Mouse (Mus musculus) gastrocnemius, adult 2 months (tissue): Measurements from ENCODE around the gene A430078G23Rik. TPM values are rescaled to one million over a fixed set of nuclear protein-coding genes. Genes with fewer than 3 reads are reported as not detected.
"Not testable (repeated sequence)": the region's sequence is repeated elsewhere in the genome, so short reads cannot be mapped to it uniquely, and the experiment has no call there.

ENCODE experiments used
- DNase-seq: peaks from one replicate; pipeline ENCODE4 v3.0.0; 2022
- H3K27ac ChIP-seq: fragments of 200-600 bp; 2 replicates; pipeline ENCODE4 v1.8.1; 2022; ENCODE audit warnings: mild to moderate bottlenecking
- H3K4me3 ChIP-seq: fragments of 200-600 bp; 2 replicates; pipeline ENCODE4 v1.8.1; 2022; ENCODE audit warnings: mild to moderate bottlenecking, moderate library complexity
- CTCF ChIP-seq: fragments of 200-600 bp; IDR thresholded peaks from 2 replicates; pipeline ENCODE4 v1.8.1; 2022; ENCODE audit warnings: antibody characterized with exemption, mild to moderate bottlenecking, moderate library complexity
- intact Hi-C: fragments of 180-260 bp; cut with DNase I; formaldehyde crosslinking; loops from one replicate; pipeline ENCODE4 v1.15.1; 2025
- total RNA-seq, 2 experiments: library from RNA; stranded (reverse); gene quantifications; 2 replicates each; pipeline ENCODE4 v1.2.3; 2021

The A430078G23Rik gene
- total RNA-seq, 2 experiments from 2014 or later: not detected

DNA sequence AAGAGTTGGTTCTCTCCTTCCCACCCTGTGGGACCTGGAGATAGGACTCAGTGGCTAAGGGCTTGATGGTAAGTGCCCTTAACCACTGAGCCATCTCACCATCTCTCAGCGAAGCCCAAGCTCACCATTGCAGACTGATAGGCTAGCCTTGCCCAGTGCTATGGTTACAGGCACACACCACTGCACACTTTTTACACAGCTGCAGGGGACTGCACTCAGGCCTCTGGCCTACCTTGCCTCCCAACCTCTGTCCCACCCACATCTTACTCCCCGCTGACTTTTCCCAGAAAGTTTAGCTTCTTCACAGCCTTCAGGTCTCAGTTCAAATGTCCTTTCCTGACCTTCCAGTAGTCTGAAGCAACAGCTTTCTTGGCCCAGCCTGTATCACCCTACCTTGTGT lies 21.5 kb upstream of the A430078G23Rik start:
- no peak for DNase-seq
- intact Hi-C loops: no loop called here
- no peak overlapping the region for H3K4me3 ChIP-seq
- no peak for TF ChIP-seq CTCF
- no peak overlapping the region for H3K27ac ChIP-seq

DNA sequence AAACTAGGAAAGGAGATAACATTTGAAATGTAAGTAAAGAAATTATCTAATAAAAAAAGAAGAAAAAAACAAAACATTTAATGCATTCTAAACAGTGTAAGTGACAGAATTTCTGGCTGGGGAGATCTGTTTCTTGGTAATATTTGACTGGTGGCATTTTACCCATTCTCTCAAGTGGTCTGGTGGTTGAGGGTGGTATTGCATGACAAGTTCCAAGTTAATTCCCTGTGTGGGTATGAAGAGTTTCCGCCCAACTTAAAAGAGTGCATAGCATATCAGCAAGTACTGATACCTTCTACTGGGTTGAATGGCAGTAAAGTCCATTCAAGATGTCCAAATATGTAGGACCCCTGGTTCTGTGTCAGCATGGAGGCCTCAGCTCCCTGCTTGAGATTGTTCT lies 17.3 kb upstream of the A430078G23Rik start:
- intact Hi-C loops: no loop called here
- TF ChIP-seq CTCF: peak; percentile 10; the same call in 1 of the 2 replicates
- no peak overlapping the region for H3K4me3 ChIP-seq
- no peak overlapping the region for H3K27ac ChIP-seq
- DNase-seq: no peak

DNA sequence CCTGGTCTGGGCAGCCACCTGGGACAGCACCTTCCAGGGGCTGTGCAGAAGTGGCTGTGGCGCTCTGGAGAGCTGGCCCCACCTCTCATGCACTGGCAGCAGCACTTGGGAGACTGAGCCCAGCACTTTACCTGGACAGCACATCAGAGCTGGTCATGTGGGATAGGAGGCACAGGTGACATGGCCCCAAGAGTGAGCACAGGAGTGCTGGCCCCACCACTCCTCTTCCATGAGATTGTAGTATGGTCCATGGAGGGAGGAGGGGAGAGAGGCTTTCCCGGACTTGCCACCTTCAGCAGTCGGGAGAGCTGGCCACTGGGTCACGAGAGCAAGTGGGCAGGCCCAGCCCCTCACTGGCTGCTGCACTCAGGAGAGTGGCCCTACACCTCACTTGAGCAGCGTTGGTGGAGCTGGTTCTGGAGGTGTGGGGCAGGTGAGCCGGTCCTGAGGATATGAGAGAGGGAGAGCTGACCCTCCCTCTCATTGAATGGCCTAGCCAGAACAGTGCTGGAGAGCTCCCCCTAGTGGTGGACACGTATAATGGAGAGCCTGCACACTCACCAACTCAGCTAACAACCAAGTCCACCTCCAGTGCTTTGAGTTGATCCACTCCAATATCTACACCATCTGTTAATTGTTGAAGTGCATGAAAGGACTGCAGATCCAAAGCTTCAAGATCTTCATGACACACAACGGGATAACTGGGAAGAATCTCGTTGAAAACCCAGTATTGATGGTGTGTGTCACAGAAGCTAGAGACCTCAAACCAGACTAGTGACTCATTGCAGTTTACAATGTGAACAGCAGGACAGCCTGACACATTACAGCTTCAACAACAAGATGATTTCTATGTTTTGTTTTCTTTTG lies 16.3 kb upstream of the A430078G23Rik start:
- peak; percentile 50 for DNase-seq
- Histone ChIP-seq H3K27ac (no peak overlapping the region), H3K4me3 (no peak overlapping the region)
- TF ChIP-seq CTCF: peak; percentile 88
- intact Hi-C loops: no loop called here

DNA sequence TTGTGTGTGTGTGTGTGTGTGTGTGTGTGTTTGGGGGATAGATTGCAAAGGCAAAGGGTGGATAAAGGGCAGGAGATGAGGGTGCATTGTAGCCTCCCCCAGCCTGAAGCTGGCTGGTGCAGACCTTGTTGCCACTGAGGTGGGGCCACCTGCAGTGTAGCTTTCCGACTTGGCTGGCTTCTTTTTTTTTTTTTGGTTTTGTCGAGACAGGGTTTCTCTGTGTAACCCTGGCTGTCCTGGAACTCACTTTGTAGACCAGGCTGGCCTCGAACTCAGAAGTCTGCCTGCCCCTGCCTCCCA lies 15.7 kb upstream of the A430078G23Rik start:
- H3K27ac ChIP-seq, DNase-seq, H3K4me3 ChIP-seq, intact Hi-C loops: not testable (repeated sequence)

DNA sequence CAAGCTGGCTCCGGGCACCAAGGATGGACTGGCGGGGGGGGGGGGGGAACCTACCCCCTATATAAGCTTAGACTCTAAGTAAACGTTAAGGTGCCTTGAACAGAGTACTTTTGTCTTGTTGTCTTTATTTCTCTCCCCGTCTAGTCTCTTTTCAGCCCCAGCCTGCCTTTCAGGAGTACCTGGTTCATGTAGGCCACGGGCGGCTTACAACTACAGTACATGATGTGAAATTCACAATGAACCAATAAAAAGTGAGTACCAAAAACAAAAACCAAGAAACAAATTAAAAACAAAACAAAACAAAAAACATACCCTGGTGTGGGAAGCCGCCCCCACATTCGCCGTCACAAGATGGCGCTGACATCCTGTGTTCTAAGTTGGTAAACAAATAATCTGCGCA lies 15.2 kb upstream of the A430078G23Rik start:
- Histone ChIP-seq H3K4me3 (no peak overlapping the region), H3K27ac (no peak overlapping the region)
- TF ChIP-seq CTCF: no peak
- intact Hi-C loops: no loop called here
- no peak for DNase-seq

DNA sequence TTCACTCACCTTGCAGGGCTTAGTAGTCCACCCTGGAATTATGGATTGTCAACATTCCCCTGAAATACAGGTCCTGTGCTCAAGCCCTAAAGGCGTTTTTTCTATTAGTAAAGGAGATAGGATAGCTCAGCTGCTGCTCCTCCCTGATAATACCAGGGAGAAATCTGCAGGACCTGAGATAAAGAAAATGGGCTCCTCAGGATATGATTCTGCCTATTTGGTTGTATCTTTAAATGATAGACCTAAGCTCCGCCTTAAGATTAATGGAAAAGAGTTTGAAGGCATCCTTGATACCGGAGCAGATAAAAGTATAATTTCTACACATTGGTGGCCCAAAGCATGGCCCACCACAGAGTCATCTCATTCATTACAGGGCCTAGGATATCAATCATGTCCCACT lies 12.5 kb upstream of the A430078G23Rik start:
- DNase-seq, H3K4me3 ChIP-seq, intact Hi-C loops, H3K27ac ChIP-seq: not testable (repeated sequence)

DNA sequence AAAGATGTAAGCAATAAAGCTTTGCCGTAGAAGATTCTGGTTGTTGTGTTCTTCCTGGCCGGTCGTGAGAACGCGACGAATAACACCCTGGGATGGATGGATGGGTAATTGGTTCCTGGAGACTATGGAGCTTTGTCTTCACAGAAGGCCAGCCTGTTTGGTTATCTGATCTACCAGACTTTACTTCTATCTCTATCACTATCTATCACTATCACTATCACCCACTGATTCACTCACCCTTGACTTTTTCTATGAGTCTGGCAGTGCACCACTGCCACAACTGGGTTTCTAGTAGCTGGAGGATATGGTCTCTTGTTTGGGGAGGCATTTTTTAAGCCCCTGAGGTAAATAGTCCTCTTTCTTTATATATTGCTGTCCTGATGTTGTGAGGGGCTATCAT lies 7.9 kb upstream of the A430078G23Rik start:
- Histone ChIP-seq H3K27ac (no peak overlapping the region), H3K4me3 (no peak overlapping the region)
- intact Hi-C loops: no loop called here
- DNase-seq: no peak
- TF ChIP-seq CTCF: no peak

DNA sequence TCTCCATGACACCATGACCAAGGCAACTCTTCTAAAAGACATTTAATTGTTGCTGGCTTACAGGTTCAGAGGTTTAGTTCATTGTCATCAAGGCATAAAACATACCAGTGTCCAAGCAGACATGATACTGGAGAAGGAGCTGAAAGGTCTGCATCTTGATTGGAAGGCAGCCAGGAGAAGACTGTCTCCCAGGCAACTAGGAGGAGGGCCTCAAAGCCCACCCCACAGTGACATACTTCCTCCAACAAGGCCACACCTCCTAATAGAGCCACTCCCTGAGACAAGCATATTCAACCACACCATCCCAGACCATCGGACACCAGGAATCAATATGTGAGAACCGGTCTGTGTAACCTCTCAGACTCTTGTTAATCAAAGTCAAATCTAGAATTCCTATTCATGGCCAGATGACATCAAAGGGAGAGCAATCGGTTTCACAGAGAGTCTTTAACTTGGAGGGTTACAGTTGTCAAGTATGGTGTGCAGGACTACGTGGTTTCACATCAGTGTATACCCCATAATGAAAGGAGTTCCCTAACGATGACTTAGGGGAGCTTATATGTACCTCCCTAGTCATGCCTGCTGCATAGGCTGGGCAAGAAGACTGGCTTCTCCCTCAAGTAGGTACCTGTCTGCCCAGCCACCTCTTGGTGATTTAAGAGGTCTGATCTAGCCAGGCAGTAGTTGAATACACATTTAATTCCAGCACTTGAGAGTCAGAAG lies 6.4 kb upstream of the A430078G23Rik start:
- no peak for TF ChIP-seq CTCF
- no peak overlapping the region for H3K4me3 ChIP-seq
- intact Hi-C loops: no loop called here
- no peak overlapping the region for H3K27ac ChIP-seq
- no peak for DNase-seq

DNA sequence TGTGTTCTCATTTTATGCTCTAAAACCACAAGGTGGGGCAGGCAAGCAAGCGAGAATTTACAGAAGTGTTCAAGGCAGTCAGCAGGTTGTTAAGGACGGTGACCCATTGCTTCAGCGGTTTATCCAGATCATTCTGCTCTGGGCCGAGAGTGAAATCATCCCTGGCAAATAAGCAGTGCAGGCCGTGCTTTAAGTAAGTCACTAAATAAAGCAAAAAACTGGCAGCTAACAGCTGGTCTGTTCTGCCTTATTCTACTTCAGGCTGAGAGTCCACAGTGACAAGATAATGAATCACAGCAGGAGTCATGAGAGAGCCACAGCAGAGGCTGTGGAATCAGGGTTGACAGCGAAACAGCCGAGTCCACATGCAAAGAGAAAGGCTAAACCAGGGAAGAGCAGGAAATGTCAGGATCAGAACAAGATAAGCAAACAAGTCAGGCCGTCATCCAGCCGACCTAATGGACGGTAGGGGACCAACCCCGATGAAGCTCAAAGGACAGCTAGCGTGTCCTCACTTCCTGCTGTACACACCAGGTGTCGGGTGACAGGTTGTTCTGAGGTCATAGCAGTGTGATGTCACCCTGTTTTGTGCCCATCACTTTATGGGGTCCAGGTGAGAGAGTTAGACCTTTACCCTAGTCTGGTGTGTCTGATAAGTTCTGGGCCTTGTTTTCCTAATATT lies 4.9 kb upstream of the A430078G23Rik start:
- no peak for DNase-seq
- H3K27ac ChIP-seq: peak overlapping the region; percentile 70
- intact Hi-C loops: no loop called here

DNA sequence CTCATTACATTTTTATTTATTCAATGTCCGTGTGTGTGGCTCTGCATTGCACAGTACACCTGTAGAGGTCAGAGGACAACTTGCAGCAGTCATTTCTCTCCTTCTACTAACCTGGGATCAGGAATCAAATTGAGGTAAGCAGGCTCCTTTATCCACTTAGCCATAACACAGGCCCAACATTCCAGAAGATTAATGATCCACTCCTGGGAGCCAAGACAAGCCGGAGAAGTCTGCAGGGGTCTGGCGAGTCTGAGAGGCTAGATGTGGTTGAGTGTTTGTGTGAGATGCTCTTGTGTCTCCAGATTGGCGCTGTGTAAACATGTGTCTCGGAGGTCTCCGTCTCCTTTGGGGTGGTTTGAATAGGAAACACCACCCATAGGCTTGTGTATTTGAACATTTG lies 2.5 kb upstream of the A430078G23Rik start:
- DNase-seq: no peak
- intact Hi-C loops: loop anchor here (10.0 kb wide), 1 partner anchor 324 kb away; the partner anchor contains the start of genes Fcor and Trappc5
- TF ChIP-seq CTCF: no peak

More for the DNA sequence above, 4.9 kb upstream of the A430078G23Rik start:
- no peak overlapping the region for H3K4me3 ChIP-seq
- no peak for TF ChIP-seq CTCF

DNA sequence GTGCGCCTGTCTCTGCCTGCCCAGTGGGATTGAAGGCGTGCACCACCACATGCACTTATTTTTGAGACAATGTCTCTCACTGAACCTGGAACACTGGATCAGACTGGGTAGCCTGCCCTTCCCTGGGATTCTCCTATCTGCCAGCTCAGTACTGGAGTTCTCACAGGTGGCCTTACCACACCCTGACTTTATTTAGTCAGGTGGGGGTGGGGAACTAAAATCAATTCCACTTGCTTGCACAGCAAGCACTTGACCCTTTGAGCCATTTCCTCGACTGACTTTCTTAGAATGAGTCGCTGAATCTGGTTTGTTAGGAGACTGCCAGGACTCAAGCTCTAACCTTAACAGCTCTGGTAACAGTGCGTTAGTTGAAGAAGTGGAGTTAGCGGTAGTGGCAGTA lies 500 bp upstream of the A430078G23Rik start:
- Histone ChIP-seq H3K27ac (no peak overlapping the region), H3K4me3 (no peak overlapping the region)
- intact Hi-C loops: loop anchor here (10.0 kb wide), 1 partner anchor 322 kb away; the partner anchor contains the start of genes Fcor and Trappc5
- no peak for TF ChIP-seq CTCF
- no peak for DNase-seq

More for the DNA sequence above, 2.5 kb upstream of the A430078G23Rik start:
- Histone ChIP-seq H3K27ac (no peak overlapping the region), H3K4me3 (no peak overlapping the region)

DNA sequence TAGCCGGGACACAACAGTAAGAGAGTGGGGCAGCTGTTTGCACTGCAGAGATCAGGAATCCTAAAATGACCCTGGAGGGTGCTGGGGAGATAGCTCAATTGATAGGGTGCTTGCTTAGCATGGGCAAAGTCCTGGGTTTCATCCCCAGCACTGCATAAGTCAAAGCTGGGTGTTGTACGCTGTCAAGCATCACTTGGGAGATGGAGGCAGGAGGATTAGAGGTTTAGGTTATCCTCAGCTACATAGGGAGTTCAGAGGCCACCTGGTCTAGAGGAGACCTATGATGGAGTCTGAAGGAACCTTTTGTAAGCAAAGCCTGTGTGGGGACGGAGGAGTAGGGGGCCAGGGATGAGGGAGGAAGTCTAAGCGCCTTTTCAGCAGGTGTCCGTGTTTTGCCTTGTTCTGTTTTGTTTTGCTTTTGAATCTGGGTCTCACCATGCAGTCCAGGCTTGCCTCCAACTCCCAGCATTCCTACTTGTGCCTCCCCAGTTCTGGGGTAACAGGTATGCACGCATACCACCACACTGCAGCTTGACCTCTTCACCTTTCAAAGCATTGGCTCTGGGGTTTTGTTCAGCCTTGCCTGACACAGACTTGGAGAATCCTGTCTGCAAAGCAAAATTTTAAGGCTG lies 712 bp downstream of the A430078G23Rik start:
- DNase-seq: no peak
- Histone ChIP-seq H3K27ac (no peak overlapping the region), H3K4me3 (peak overlapping the region; percentile 15; the same call in 1 of the 2 replicates)
- intact Hi-C loops: loop anchor here (10.0 kb wide), 1 partner anchor 321 kb away; the partner anchor contains the start of genes Fcor and Trappc5
- no peak for TF ChIP-seq CTCF
